Mouse (Mus musculus): Measurements from ENCODE around the gene Ccnt1. TPM values are rescaled to one million over a fixed set of nuclear protein-coding genes. Genes with fewer than 3 reads are reported as not detected.
"Not testable (repeated sequence)": the region's sequence is repeated elsewhere in the genome, so short reads cannot be mapped to it uniquely, and the experiment has no call there.

The Ccnt1 gene
- polyA plus RNA-seq, 1 experiment = 42.6 TPM

- peak within 1 kb of the TSS; percentile 96 for H3K27ac ChIP-seq (ENCODE audit: insufficient read depth, low read depth, low read length)
- H3K4me1 ChIP-seq (ENCODE audit: control insufficient read depth, insufficient read depth, low read length) = peaks cover 11% of the 10 kb centered on the region
- peak within 1 kb of the TSS; percentile 95 for H3K4me3 ChIP-seq (ENCODE audit: insufficient read depth, low read length)
- no peak for TF ChIP-seq CTCF (IDR thresholded peaks at IDR 0.05; ENCODE audit: low read depth, low read length)
- TF ChIP-seq POLR2A (IDR thresholded peaks at IDR 0.05; ENCODE audit: borderline replicate concordance, low read depth, low read length) = peak; percentile 92
Observed at GRCm38 (mm10) chr15:98533881-98534627, 36.7 kb downstream of the Ccnt1 start, which contains the start of gene Kansl2. Gene Kansl2, minus strand, starts transcription at chr15:98534264.

GRCm38 (mm10) chr15:98533035-98533531, 37.6 kb downstream of the Ccnt1 start:
- TF ChIP-seq POLR2A (IDR thresholded peaks at IDR 0.05; ENCODE audit: borderline replicate concordance, low read depth, low read length) (no peak), CTCF (IDR thresholded peaks at IDR 0.05; ENCODE audit: low read depth, low read length) (no peak)
- H3K4me3 ChIP-seq (ENCODE audit: insufficient read depth, low read length) = peak overlapping the region; percentile 95
- peaks cover 9% of the 10 kb centered on the region for H3K4me1 ChIP-seq (ENCODE audit: control insufficient read depth, insufficient read depth, low read length)
- H3K27ac ChIP-seq (ENCODE audit: insufficient read depth, low read depth, low read length) = peak overlapping the region; percentile 96

GRCm38 (mm10) chr15:98532281-98532680, 38.4 kb downstream of the Ccnt1 start:
- peaks cover 13% of the 10 kb centered on the region for H3K4me1 ChIP-seq (ENCODE audit: control insufficient read depth, insufficient read depth, low read length)
- H3K27ac ChIP-seq (ENCODE audit: insufficient read depth, low read depth, low read length) = peak overlapping the region; percentile 96
- TF ChIP-seq POLR2A (IDR thresholded peaks at IDR 0.05; ENCODE audit: borderline replicate concordance, low read depth, low read length) (no peak), CTCF (IDR thresholded peaks at IDR 0.05; ENCODE audit: low read depth, low read length) (no peak)
- H3K4me3 ChIP-seq (ENCODE audit: insufficient read depth, low read length) = peak overlapping the region; percentile 95

GRCm38 (mm10) chr15:98528066-98528563, 42.6 kb downstream of the Ccnt1 start:
- Histone ChIP-seq H3K27ac (ENCODE audit: insufficient read depth, low read depth, low read length) (no peak overlapping the region), H3K4me3 (ENCODE audit: insufficient read depth, low read length) (no peak overlapping the region), H3K4me1 (ENCODE audit: control insufficient read depth, insufficient read depth, low read length) (peaks cover 16% of the 10 kb centered on the region; the same call in 1 of the 2 replicates)
- no peak for TF ChIP-seq POLR2A (IDR thresholded peaks at IDR 0.05; ENCODE audit: borderline replicate concordance, low read depth, low read length)
- no peak for TF ChIP-seq CTCF (IDR thresholded peaks at IDR 0.05; ENCODE audit: low read depth, low read length)

- Histone ChIP-seq H3K4me3 (ENCODE audit: insufficient read depth, low read length) (no peak overlapping the region), H3K27ac (ENCODE audit: insufficient read depth, low read depth, low read length) (no peak overlapping the region), H3K4me1 (ENCODE audit: control insufficient read depth, insufficient read depth, low read length) (peaks cover 16% of the 10 kb centered on the region; the same call in 1 of the 2 replicates)
- TF ChIP-seq CTCF (IDR thresholded peaks at IDR 0.05; ENCODE audit: low read depth, low read length) = no peak
Observed at GRCm38 (mm10) chr15:98527056-98527771, 43.5 kb downstream of the Ccnt1 start.

- no peak overlapping the region for H3K27ac ChIP-seq (ENCODE audit: insufficient read depth, low read depth, low read length)
- H3K4me3 ChIP-seq (ENCODE audit: insufficient read depth, low read length) = no peak overlapping the region
- H3K4me1 ChIP-seq (ENCODE audit: control insufficient read depth, insufficient read depth, low read length) = peaks cover 14% of the 10 kb centered on the region; the same call in 1 of the 2 replicates
- TF ChIP-seq POLR2A (IDR thresholded peaks at IDR 0.05; ENCODE audit: borderline replicate concordance, low read depth, low read length) (no peak), CTCF (IDR thresholded peaks at IDR 0.05; ENCODE audit: low read depth, low read length) (no peak)
Observed at GRCm38 (mm10) chr15:98526057-98526456, 44.7 kb downstream of the Ccnt1 start.

- TF ChIP-seq CTCF (IDR thresholded peaks at IDR 0.05; ENCODE audit: low read depth, low read length) = no peak
- no peak for TF ChIP-seq POLR2A (IDR thresholded peaks at IDR 0.05; ENCODE audit: borderline replicate concordance, low read depth, low read length)
- H3K27ac ChIP-seq (ENCODE audit: insufficient read depth, low read depth, low read length) = no peak overlapping the region
Observed at GRCm38 (mm10) chr15:98521245-98521644, 49.5 kb downstream of the Ccnt1 start.

GRCm38 (mm10) chr15:98517380-98518355, 53.1 kb downstream of the Ccnt1 start:
- H3K4me1 ChIP-seq (ENCODE audit: control insufficient read depth, insufficient read depth, low read length) = peaks cover 14% of the 10 kb centered on the region
- TF ChIP-seq CTCF (IDR thresholded peaks at IDR 0.05; ENCODE audit: low read depth, low read length) = peak; percentile 88
- TF ChIP-seq POLR2A (IDR thresholded peaks at IDR 0.05; ENCODE audit: borderline replicate concordance, low read depth, low read length) = no peak
- H3K27ac ChIP-seq (ENCODE audit: insufficient read depth, low read depth, low read length) = peak overlapping the region; percentile 39; the same call in 1 of the 2 replicates
- H3K4me3 ChIP-seq (ENCODE audit: insufficient read depth, low read length) = no peak overlapping the region

More at GRCm38 (mm10) chr15:98521245-98521644, 49.5 kb downstream of the Ccnt1 start:
- H3K4me3 ChIP-seq (ENCODE audit: insufficient read depth, low read length) = no peak overlapping the region
- H3K4me1 ChIP-seq (ENCODE audit: control insufficient read depth, insufficient read depth, low read length) = peaks cover 2% of the 10 kb centered on the region

- not testable (repeated sequence) for H3K4me3 ChIP-seq (ENCODE audit: insufficient read depth, low read length); H3K27ac ChIP-seq (ENCODE audit: insufficient read depth, low read depth, low read length)
- H3K4me1 ChIP-seq (ENCODE audit: control insufficient read depth, insufficient read depth, low read length) = peaks cover 30% of the 10 kb centered on the region
Observed at GRCm38 (mm10) chr15:98514845-98515244, 55.9 kb downstream of the Ccnt1 start.

Measured in bone marrow macrophage, adult 2 months (primary cell).